Mouse (Mus musculus): Measurements from ENCODE around the gene Olfr961.

DNA sequence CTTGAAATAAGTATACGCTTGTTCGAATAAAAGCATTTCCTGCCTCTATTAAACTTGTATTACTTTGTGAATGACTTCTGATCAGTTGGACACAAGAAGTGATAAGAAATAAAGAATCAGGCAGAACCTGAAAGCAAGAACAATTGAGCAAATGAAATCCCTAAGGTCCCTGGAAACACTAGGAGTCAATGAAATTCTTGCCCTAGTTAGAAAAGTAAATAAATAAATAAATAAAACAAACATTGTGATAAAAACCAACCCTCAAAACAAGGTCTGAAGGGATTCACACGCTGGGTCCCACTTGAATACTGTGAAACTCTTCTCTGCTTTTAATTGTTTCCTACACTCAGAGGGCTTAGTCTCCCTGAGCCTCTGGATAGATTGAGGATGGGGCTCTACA, 34.5 kb upstream of the Olfr961 start, which contains the start of gene Olfr148:
- no peak for TF ChIP-seq CTCF (IDR thresholded peaks at IDR 0.05; ENCODE audit: low read depth, low read length)
- TF ChIP-seq POLR2A (IDR thresholded peaks at IDR 0.05; ENCODE audit: insufficient read depth, low read length), result no peak

Measured in ES-Bruce4 (cell line).